Mouse (Mus musculus): ENCODE results near the gene Poc5. TPM values are rescaled to one million over a fixed set of nuclear protein-coding genes. Genes with fewer than 3 reads are reported as not detected.

Poc5 gene
- polyA plus RNA-seq, 1 experiment from 2014 or later: 11.3 TPM

- Histone ChIP-seq H3K9ac (ENCODE audit: low read length) (no peak overlapping the region), H3K27ac (replicated peaks in 1 of 2; ENCODE audit: control insufficient read depth in 1 of 2, insufficient read depth in 1 of 2, low read depth in 2 of 2, low read length in 2 of 2) (no peak overlapping the region), H3K4me2 (ENCODE audit: low read length) (no peak overlapping the region), H3K27me3 (ENCODE audit: control insufficient read depth, insufficient read depth, low read length) (no peaks in the 10 kb centered on the region), H3K4me1 (ENCODE audit: control insufficient read depth in 2 of 2, insufficient read depth in 2 of 2, low read length in 2 of 2) (no peaks in the 10 kb centered on the region), H3K4me3 (ENCODE audit: control insufficient read depth in 1 of 2, insufficient read depth in 1 of 2, low read depth in 1 of 2, low read length in 2 of 2) (no peak overlapping the region), H3K9me3 (ENCODE audit: control insufficient read depth, low read length) (no peaks in the 10 kb centered on the region), H3K36me3 (ENCODE audit: control insufficient read depth, insufficient read depth, low read length) (peaks cover 69% of the 10 kb centered on the region)
- 94% methylated on average over 8 of the region's 8 CpGs for WGBS
- ATAC-seq (ENCODE audit: insufficient number of reproducible peaks, insufficient read depth, low FRiP score, low read depth): no peak
Measured at GRCm38 (mm10) chr13:96416380-96416779, 28.3 kb downstream of the Poc5 start.

- WGBS: 76% methylated on average over 5 of the region's 5 CpGs
- H3K27me3 ChIP-seq (ENCODE audit: control insufficient read depth, insufficient read depth, low read length): no peaks in the 10 kb centered on the region
- H3K9ac ChIP-seq (ENCODE audit: low read length): no peak overlapping the region
- no peak overlapping the region for H3K4me3 ChIP-seq (ENCODE audit: control insufficient read depth in 1 of 2, insufficient read depth in 1 of 2, low read depth in 1 of 2, low read length in 2 of 2)
- no peak overlapping the region for H3K27ac ChIP-seq (replicated peaks in 1 of 2; ENCODE audit: control insufficient read depth in 1 of 2, insufficient read depth in 1 of 2, low read depth in 2 of 2, low read length in 2 of 2)
- no peak overlapping the region for H3K4me2 ChIP-seq (ENCODE audit: low read length)
- peaks cover 61% of the 10 kb centered on the region for H3K36me3 ChIP-seq (ENCODE audit: control insufficient read depth, insufficient read depth, low read length)
- no peaks in the 10 kb centered on the region for H3K9me3 ChIP-seq (ENCODE audit: control insufficient read depth, low read length)
- no peak for ATAC-seq (ENCODE audit: insufficient number of reproducible peaks, insufficient read depth, low FRiP score, low read depth)
- H3K4me1 ChIP-seq (ENCODE audit: control insufficient read depth in 2 of 2, insufficient read depth in 2 of 2, low read length in 2 of 2): no peaks in the 10 kb centered on the region
Measured at GRCm38 (mm10) chr13:96417261-96417813, 29.2 kb downstream of the Poc5 start.

- H3K9ac ChIP-seq (ENCODE audit: low read length): no peak overlapping the region
- H3K9me3 ChIP-seq (ENCODE audit: control insufficient read depth, low read length): no peaks in the 10 kb centered on the region
- H3K27ac ChIP-seq (replicated peaks in 1 of 2; ENCODE audit: control insufficient read depth in 1 of 2, insufficient read depth in 1 of 2, low read depth in 2 of 2, low read length in 2 of 2): no peak overlapping the region
- H3K27me3 ChIP-seq (ENCODE audit: control insufficient read depth, insufficient read depth, low read length): no peaks in the 10 kb centered on the region
- ATAC-seq (ENCODE audit: insufficient number of reproducible peaks, insufficient read depth, low FRiP score, low read depth): no peak
- WGBS: 79% methylated on average over 4 of the region's 4 CpGs
- H3K4me1 ChIP-seq (ENCODE audit: control insufficient read depth in 2 of 2, insufficient read depth in 2 of 2, low read length in 2 of 2): no peaks in the 10 kb centered on the region
- H3K36me3 ChIP-seq (ENCODE audit: control insufficient read depth, insufficient read depth, low read length): peaks cover 52% of the 10 kb centered on the region
- H3K4me2 ChIP-seq (ENCODE audit: low read length): no peak overlapping the region
- no peak overlapping the region for H3K4me3 ChIP-seq (ENCODE audit: control insufficient read depth in 1 of 2, insufficient read depth in 1 of 2, low read depth in 1 of 2, low read length in 2 of 2)
Measured at GRCm38 (mm10) chr13:96418487-96418886, 30.4 kb downstream of the Poc5 start.

GRCm38 (mm10) chr13:96421230-96421629 is 33.1 kb downstream of the Poc5 start:
- Histone ChIP-seq H3K9ac (ENCODE audit: low read length) (no peak overlapping the region), H3K36me3 (ENCODE audit: control insufficient read depth, insufficient read depth, low read length) (peaks cover 26% of the 10 kb centered on the region), H3K27ac (replicated peaks in 1 of 2; ENCODE audit: control insufficient read depth in 1 of 2, insufficient read depth in 1 of 2, low read depth in 2 of 2, low read length in 2 of 2) (no peak overlapping the region), H3K4me3 (ENCODE audit: control insufficient read depth in 1 of 2, insufficient read depth in 1 of 2, low read depth in 1 of 2, low read length in 2 of 2) (no peak overlapping the region), H3K4me2 (ENCODE audit: low read length) (no peak overlapping the region), H3K4me1 (ENCODE audit: control insufficient read depth in 2 of 2, insufficient read depth in 2 of 2, low read length in 2 of 2) (no peaks in the 10 kb centered on the region), H3K9me3 (ENCODE audit: control insufficient read depth, low read length) (no peaks in the 10 kb centered on the region), H3K27me3 (ENCODE audit: control insufficient read depth, insufficient read depth, low read length) (no peaks in the 10 kb centered on the region)
- no peak for ATAC-seq (ENCODE audit: insufficient number of reproducible peaks, insufficient read depth, low FRiP score, low read depth)

- no peaks in the 10 kb centered on the region for H3K27me3 ChIP-seq (ENCODE audit: control insufficient read depth, insufficient read depth, low read length)
- H3K27ac ChIP-seq (replicated peaks in 1 of 2; ENCODE audit: control insufficient read depth in 1 of 2, insufficient read depth in 1 of 2, low read depth in 2 of 2, low read length in 2 of 2): no peak overlapping the region
- H3K9me3 ChIP-seq (ENCODE audit: control insufficient read depth, low read length): no peaks in the 10 kb centered on the region
- no peaks in the 10 kb centered on the region for H3K36me3 ChIP-seq (ENCODE audit: control insufficient read depth, insufficient read depth, low read length)
- no peak overlapping the region for H3K4me3 ChIP-seq (ENCODE audit: control insufficient read depth in 1 of 2, insufficient read depth in 1 of 2, low read depth in 1 of 2, low read length in 2 of 2)
- ATAC-seq (ENCODE audit: insufficient number of reproducible peaks, insufficient read depth, low FRiP score, low read depth): no peak
- H3K4me1 ChIP-seq (ENCODE audit: control insufficient read depth in 2 of 2, insufficient read depth in 2 of 2, low read length in 2 of 2): peaks cover 2 to 4% of the 10 kb centered on the region in 2 experiments; a peak in 1 of 4 replicates
- H3K9ac ChIP-seq (ENCODE audit: low read length): no peak overlapping the region
- H3K4me2 ChIP-seq (ENCODE audit: low read length): no peak overlapping the region
- 87% methylated on average over 12 of the region's 12 CpGs for WGBS
Measured at GRCm38 (mm10) chr13:96424496-96425274, 36.6 kb downstream of the Poc5 start.

- no peak overlapping the region for H3K4me2 ChIP-seq (ENCODE audit: low read length)
- ATAC-seq (ENCODE audit: insufficient number of reproducible peaks, insufficient read depth, low FRiP score, low read depth): no peak
- H3K36me3 ChIP-seq (ENCODE audit: control insufficient read depth, insufficient read depth, low read length): no peaks in the 10 kb centered on the region
- 57% methylated on average over 3 of the region's 3 CpGs for WGBS
- H3K27ac ChIP-seq (replicated peaks in 1 of 2; ENCODE audit: control insufficient read depth in 1 of 2, insufficient read depth in 1 of 2, low read depth in 2 of 2, low read length in 2 of 2): no peak overlapping the region
- no peaks in the 10 kb centered on the region for H3K9me3 ChIP-seq (ENCODE audit: control insufficient read depth, low read length)
- no peak overlapping the region for H3K4me3 ChIP-seq (ENCODE audit: control insufficient read depth in 1 of 2, insufficient read depth in 1 of 2, low read depth in 1 of 2, low read length in 2 of 2)
- H3K9ac ChIP-seq (ENCODE audit: low read length): no peak overlapping the region
- no peaks in the 10 kb centered on the region for H3K27me3 ChIP-seq (ENCODE audit: control insufficient read depth, insufficient read depth, low read length)
- peaks cover 2 to 4% of the 10 kb centered on the region in 2 experiments; a peak in 1 of 4 replicates for H3K4me1 ChIP-seq (ENCODE audit: control insufficient read depth in 2 of 2, insufficient read depth in 2 of 2, low read length in 2 of 2)
Measured at GRCm38 (mm10) chr13:96426044-96426443, 38.0 kb downstream of the Poc5 start.

GRCm38 (mm10) chr13:96428531-96428930 is 40.4 kb downstream of the Poc5 start:
- H3K36me3 ChIP-seq (ENCODE audit: control insufficient read depth, insufficient read depth, low read length): no peaks in the 10 kb centered on the region
- H3K4me3 ChIP-seq (ENCODE audit: control insufficient read depth in 1 of 2, insufficient read depth in 1 of 2, low read depth in 1 of 2, low read length in 2 of 2): no peak overlapping the region
- ATAC-seq (ENCODE audit: insufficient number of reproducible peaks, insufficient read depth, low FRiP score, low read depth): no peak
- no peak overlapping the region for H3K9ac ChIP-seq (ENCODE audit: low read length)
- no peak overlapping the region for H3K27ac ChIP-seq (replicated peaks in 1 of 2; ENCODE audit: control insufficient read depth in 1 of 2, insufficient read depth in 1 of 2, low read depth in 2 of 2, low read length in 2 of 2)
- H3K9me3 ChIP-seq (ENCODE audit: control insufficient read depth, low read length): no peaks in the 10 kb centered on the region
- peaks cover 7 to 13% of the 10 kb centered on the region in 2 experiments; a peak in 2 of 4 replicates for H3K4me1 ChIP-seq (ENCODE audit: control insufficient read depth in 2 of 2, insufficient read depth in 2 of 2, low read length in 2 of 2)
- no peak overlapping the region for H3K4me2 ChIP-seq (ENCODE audit: low read length)
- H3K27me3 ChIP-seq (ENCODE audit: control insufficient read depth, insufficient read depth, low read length): no peaks in the 10 kb centered on the region
- 59% methylated on average over 5 of the region's 5 CpGs for WGBS

All from heart, embryonic 14.5 days (tissue).